Mouse (Mus musculus) stomach, postnatal 0 days (tissue): ENCODE data around the gene Tbc1d17.

Source experiments
- CTCF ChIP-seq: IDR thresholded peaks from 2 replicates; pipeline ENCODE4 v1.5.1; 2016; ENCODE audit warnings: antibody characterized with exemption, low read depth, mild to moderate bottlenecking, moderate library complexity
- EP300 ChIP-seq: optimal IDR thresholded peaks from 2 replicates; pipeline ENCODE3; 2016; ENCODE audit warnings: antibody characterized with exemption

GRCm38 (mm10) chr7:44808927-44809326 is 40.0 kb downstream of the Tbc1d17 start:
- no peak for TF ChIP-seq CTCF
- TF ChIP-seq EP300: no peak
